Mouse (Mus musculus) ES-Bruce4 (cell line): ENCODE measurements at regions not wholly inside any gene's neighbourhood (a gene's known extent, or its start where the extent isn't known, plus 50 kb on each side); places are given as distances from the start of the nearest gene placed in this dataset.

Experiments used
- H3K27ac ChIP-seq: 2 replicates; pipeline ENCODE4 v1.5.1; 2012; ENCODE audit warnings: low read length, inconsistent platforms; ENCODE audit not compliant: insufficient read depth
- H3K27me3 ChIP-seq: 2 replicates; pipeline ENCODE4 v1.6.1; 2012; ENCODE audit warnings: mild to moderate bottlenecking, low read length, inconsistent platforms; ENCODE audit not compliant: control insufficient read depth, poor library complexity, insufficient read depth, severe bottlenecking
- H3K36me3 ChIP-seq: 2 replicates; pipeline ENCODE4 v1.6.1; 2012; ENCODE audit warnings: inconsistent platforms, mild to moderate bottlenecking, low read length, moderate library complexity; ENCODE audit not compliant: control insufficient read depth, poor library complexity, insufficient read depth, severe bottlenecking
- H3K4me1 ChIP-seq: one replicate; pipeline ENCODE4 v1.8.1; 2011; ENCODE audit warnings: low read length; ENCODE audit not compliant: control insufficient read depth, insufficient read depth
- H3K4me3 ChIP-seq: 2 replicates; pipeline ENCODE4 v1.5.1; 2011; ENCODE audit warnings: low read depth, mild to moderate bottlenecking, low read length
- H3K9ac ChIP-seq: 2 replicates; pipeline ENCODE4 v1.6.1; 2012; ENCODE audit warnings: low read depth, mild to moderate bottlenecking, inconsistent platforms; ENCODE audit not compliant: poor library complexity, severe bottlenecking
- H3K9me3 ChIP-seq: replicated peaks from 2 replicates; pipeline ENCODE4 v1.6.1; 2012; ENCODE audit warnings: mild to moderate bottlenecking, low read length, inconsistent platforms; ENCODE audit not compliant: control insufficient read depth, poor library complexity, insufficient read depth, severe bottlenecking
- CTCF ChIP-seq: IDR thresholded peaks from one replicate; pipeline ENCODE4 v1.8.1; 2011; ENCODE audit warnings: low read depth, low read length
- EP300 ChIP-seq: IDR thresholded peaks from 2 replicates; pipeline ENCODE4 v1.6.1; 2011; ENCODE audit warnings: low read depth, low read length; ENCODE audit not compliant: insufficient read depth
- POLR2A ChIP-seq: IDR thresholded peaks from one replicate; pipeline ENCODE4 v1.8.1; 2011; ENCODE audit warnings: low read length; ENCODE audit not compliant: insufficient read depth

- no peak overlapping the region for H3K4me3 ChIP-seq
- no peaks in the 10 kb centered on the region for H3K27me3 ChIP-seq
- TF ChIP-seq EP300: no peak
- peak; percentile 45 for TF ChIP-seq CTCF
- no peak for TF ChIP-seq POLR2A
Measured at GRCm38 (mm10) chr1:24901278-24901677, 222.8 kb downstream of the Lmbrd1 start.

GRCm38 (mm10) chr1:24938303-24939263 lies 260.2 kb downstream of the Lmbrd1 start:
- Histone ChIP-seq H3K9ac (no peak overlapping the region), H3K9me3 (no peaks in the 10 kb centered on the region), H3K4me1 (no peaks in the 10 kb centered on the region), H3K4me3 (no peak overlapping the region), H3K27me3 (no peaks in the 10 kb centered on the region), H3K27ac (no peak overlapping the region), H3K36me3 (no peaks in the 10 kb centered on the region)
- TF ChIP-seq CTCF (no peak), POLR2A (no peak), EP300 (no peak)

More at GRCm38 (mm10) chr1:24901278-24901677, 222.8 kb downstream of the Lmbrd1 start:
- Histone ChIP-seq H3K27ac (no peak overlapping the region), H3K9ac (no peak overlapping the region), H3K36me3 (no peaks in the 10 kb centered on the region), H3K4me1 (no peaks in the 10 kb centered on the region), H3K9me3 (no peaks in the 10 kb centered on the region)

DNA sequence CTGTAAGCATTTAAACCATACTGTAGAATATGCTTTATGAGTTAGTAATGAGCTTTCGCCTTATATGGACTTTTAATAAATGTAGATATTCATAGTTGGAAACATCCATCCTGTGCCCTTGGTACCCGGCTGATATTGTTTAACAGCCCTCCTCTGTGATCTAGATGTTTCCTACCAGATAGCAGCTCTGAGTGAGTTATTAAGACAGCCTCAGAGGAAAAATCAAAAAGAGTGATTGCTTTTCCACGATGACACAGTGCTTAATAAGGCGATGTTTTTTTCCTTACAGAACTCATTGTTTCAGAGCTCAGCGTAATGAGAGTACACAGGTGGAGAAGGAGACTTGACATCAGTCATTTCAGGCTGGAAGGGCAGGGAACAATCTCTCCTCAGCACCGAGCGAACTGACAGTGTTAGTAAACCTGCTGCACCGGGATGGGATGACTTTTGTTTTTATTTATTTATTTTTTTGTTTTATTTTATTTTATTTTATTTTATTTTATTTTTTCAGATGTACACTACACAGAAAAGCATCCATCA lies 264.4 kb downstream of the Lmbrd1 start:
- TF ChIP-seq POLR2A (no peak), EP300 (no peak)
- Histone ChIP-seq H3K9ac (no peak overlapping the region), H3K4me3 (no peak overlapping the region), H3K36me3 (no peaks in the 10 kb centered on the region), H3K4me1 (no peaks in the 10 kb centered on the region), H3K27ac (no peak overlapping the region), H3K9me3 (no peaks in the 10 kb centered on the region), H3K27me3 (no peaks in the 10 kb centered on the region)

GRCm38 (mm10) chr1:24943451-24943850 lies 265.0 kb downstream of the Lmbrd1 start:
- H3K27ac ChIP-seq: no peak overlapping the region
- no peak for TF ChIP-seq POLR2A

GRCm38 (mm10) chr1:24972681-24973080 lies 294.3 kb downstream of the Lmbrd1 start:
- Histone ChIP-seq H3K4me3 (no peak overlapping the region), H3K27me3 (no peaks in the 10 kb centered on the region), H3K27ac (no peak overlapping the region), H3K36me3 (no peaks in the 10 kb centered on the region), H3K9ac (no peak overlapping the region), H3K4me1 (no peaks in the 10 kb centered on the region), H3K9me3 (no peaks in the 10 kb centered on the region)
- TF ChIP-seq CTCF: no peak
- no peak for TF ChIP-seq POLR2A
- TF ChIP-seq EP300: no peak

More at GRCm38 (mm10) chr1:24943451-24943850, 265.0 kb downstream of the Lmbrd1 start:
- no peaks in the 10 kb centered on the region for H3K9me3 ChIP-seq
- no peaks in the 10 kb centered on the region for H3K4me1 ChIP-seq
- no peak overlapping the region for H3K9ac ChIP-seq
- no peaks in the 10 kb centered on the region for H3K36me3 ChIP-seq
- no peak overlapping the region for H3K4me3 ChIP-seq
- H3K27me3 ChIP-seq: no peaks in the 10 kb centered on the region
